Mouse (Mus musculus) midbrain, embryonic 14.5 days (tissue): ENCODE results near the gene Fubp1. TPM values are rescaled to one million over a fixed set of nuclear protein-coding genes. Genes with fewer than 3 reads are reported as not detected.

ENCODE experiments used
- ATAC-seq: fragments of 200-750 bp; cut with Nextera tagmentation; 2 replicates; pipeline ENCODE4 v1.8.0; 2017; ENCODE audit warnings: moderate number of reproducible peaks, moderate library complexity; ENCODE audit not compliant: low FRiP score, low TSS enrichment
- DNase-seq: peaks from one replicate; pipeline ENCODE4 v3.0.0-alpha.2; 2015
- H3K27ac ChIP-seq: fragments of 300-500 bp; sonication (generic); replicated peaks from 2 replicates; pipeline ENCODE4 v1.5.1; 2014; ENCODE audit warnings: mild to moderate bottlenecking, low read depth, low read length, moderate library complexity
- H3K27me3 ChIP-seq: fragments of 300-500 bp; sonication (generic); 2 replicates; pipeline ENCODE4 v1.6.1; 2014; ENCODE audit warnings: low read length, control low read depth, mixed read lengths; ENCODE audit not compliant: control insufficient read depth, insufficient read depth
- H3K36me3 ChIP-seq: fragments of 300-500 bp; sonication (generic); 2 replicates; pipeline ENCODE4 v1.6.1; 2014; ENCODE audit warnings: low read length, control low read depth; ENCODE audit not compliant: control insufficient read depth, insufficient read depth
- H3K4me1 ChIP-seq: fragments of 300-500 bp; sonication (generic); 2 replicates; pipeline ENCODE4 v1.6.1; 2014; ENCODE audit warnings: mild to moderate bottlenecking, antibody characterized with exemption, low read length, control low read depth; ENCODE audit not compliant: control insufficient read depth, insufficient read depth
- H3K4me2 ChIP-seq: fragments of 300-500 bp; sonication (generic); 2 replicates; pipeline ENCODE4 v1.6.1; 2014; ENCODE audit warnings: mild to moderate bottlenecking, low read length, moderate library complexity
- H3K4me3 ChIP-seq: fragments of 300-500 bp; sonication (generic); replicated peaks from 2 replicates; pipeline ENCODE4 v1.5.1; 2014; ENCODE audit warnings: low read depth, low read length
- H3K9ac ChIP-seq: fragments of 300-500 bp; sonication (generic); replicated peaks from 2 replicates; pipeline ENCODE4 v1.6.1; 2014; ENCODE audit warnings: mild to moderate bottlenecking, low read length, moderate library complexity
- H3K9me3 ChIP-seq: fragments of 300-500 bp; sonication (generic); 2 replicates; pipeline ENCODE4 v1.6.1; 2016; ENCODE audit warnings: low read length, control low read depth, mixed read lengths; ENCODE audit not compliant: control insufficient read depth
- WGBS: fragments of 180-500 bp; shearing (Covaris S2); extraction: QIAGEN DNeasy Blood & Tissue Kit; methylation state at CpG from one replicate; pipeline ENCODE4 v1.1.7; 2014; 5-methylcytosine and 5-hydroxymethylcytosine counted together
- polyA plus RNA-seq: library from polyadenylated mRNA; unstranded; fragments of >200 nt; fragmentation: Nextera tagmentation; extraction: Ambion mirVana; gene quantifications from 2 replicates; pipeline ENCODE4 v1.2.1, GENCODE M21; 2014

Fubp1 gene
- polyA plus RNA-seq, 1 experiment from 2014 or later, result 279 TPM

- H3K9ac ChIP-seq, result peak within 1 kb of the TSS; percentile 60
- peaks cover 19% of the 10 kb centered on the region for H3K27me3 ChIP-seq
- no peak for DNase-seq
- peaks cover 17% of the 10 kb centered on the region for H3K4me1 ChIP-seq
- H3K4me2 ChIP-seq, result peak within 1 kb of the TSS; percentile 98
- no peak; the same call in 1 of the 2 replicates for ATAC-seq
- peak within 1 kb of the TSS; percentile 49 for H3K4me3 ChIP-seq
- WGBS, result 4% methylated on average over 13 of the region's 13 CpGs
- H3K36me3 ChIP-seq, result no peaks in the 10 kb centered on the region
- H3K27ac ChIP-seq, result no peak within 1 kb of the TSS
- no peaks in the 10 kb centered on the region for H3K9me3 ChIP-seq
These were observed 55.8 kb downstream of the Fubp1 start, which contains the start of gene Nexn for GRCm38 (mm10) chr3:152266036-152266421. Gene Nexn, minus strand, starts transcription at chr3:152266350.

DNA sequence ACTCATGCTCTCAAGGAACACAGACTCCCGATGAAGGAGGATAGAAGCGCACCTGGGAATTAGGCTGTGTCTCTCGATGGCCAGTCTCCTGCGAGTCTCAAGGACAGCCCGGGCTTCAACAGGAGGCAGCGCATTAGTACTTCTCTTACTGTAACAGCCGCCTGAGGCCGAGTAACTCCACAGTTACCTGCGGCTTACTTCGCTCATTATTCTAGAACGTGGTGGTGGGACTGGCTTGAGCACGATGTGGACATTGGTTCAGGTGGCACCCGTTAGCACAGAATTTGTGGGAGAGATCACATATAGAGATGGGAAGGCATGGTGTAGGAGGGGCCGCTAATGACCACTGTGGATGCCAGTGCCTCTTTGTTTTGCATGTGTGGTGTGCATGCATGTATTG is 57.9 kb downstream of the Fubp1 start:
- Histone ChIP-seq H3K4me3 (no peak overlapping the region), H3K9ac (no peak overlapping the region), H3K9me3 (no peaks in the 10 kb centered on the region), H3K27ac (no peak overlapping the region), H3K27me3 (peaks cover 19% of the 10 kb centered on the region), H3K36me3 (no peaks in the 10 kb centered on the region), H3K4me1 (peaks cover 13% of the 10 kb centered on the region; the same call in 1 of the 2 replicates), H3K4me2 (no peak overlapping the region)
- ATAC-seq (no peak), DNase-seq (no peak)
- WGBS, result 91% methylated on average over 14 of the region's 14 CpGs

DNA sequence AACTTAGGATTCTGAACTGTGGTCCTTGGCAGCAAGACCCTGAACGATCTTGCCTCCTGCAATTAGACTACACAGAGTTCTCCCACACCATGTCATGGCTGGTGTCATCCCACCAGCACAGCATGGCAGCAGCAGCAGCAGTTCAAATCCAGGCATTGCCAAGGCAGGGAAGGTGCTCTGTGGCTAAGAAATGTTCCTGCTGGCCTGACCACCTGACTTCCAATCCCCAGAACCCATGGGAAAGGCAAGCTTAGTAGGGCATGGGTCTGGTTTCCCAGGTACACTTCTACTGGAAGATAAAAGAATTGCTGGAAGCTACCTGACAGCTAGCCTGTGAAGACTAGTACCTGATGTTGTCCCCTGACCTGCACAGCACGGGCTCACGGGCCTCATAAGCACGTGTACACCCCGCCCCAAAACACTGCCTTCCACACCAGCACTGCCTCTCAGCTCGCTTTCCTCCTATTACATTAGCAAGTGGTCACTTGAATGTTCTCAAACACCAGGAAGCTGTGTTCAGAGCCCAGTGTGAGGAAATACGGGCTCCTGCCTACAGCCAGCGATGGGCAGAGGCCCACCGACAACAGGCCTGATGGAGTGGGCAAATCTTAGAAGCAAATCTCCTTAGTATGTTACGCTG is 61.0 kb downstream of the Fubp1 start:
- no peak for DNase-seq
- H3K36me3 ChIP-seq, result peaks cover 8% of the 10 kb centered on the region
- peaks cover 5% of the 10 kb centered on the region; the same call in 1 of the 2 replicates for H3K27me3 ChIP-seq
- H3K9ac ChIP-seq, result no peak overlapping the region
- WGBS, result 90% methylated on average over 10 of the region's 10 CpGs
- no peak for ATAC-seq
- no peaks in the 10 kb centered on the region for H3K4me1 ChIP-seq
- no peak overlapping the region for H3K4me3 ChIP-seq
- H3K27ac ChIP-seq, result no peak overlapping the region
- H3K4me2 ChIP-seq, result no peak overlapping the region
- no peaks in the 10 kb centered on the region for H3K9me3 ChIP-seq

DNA sequence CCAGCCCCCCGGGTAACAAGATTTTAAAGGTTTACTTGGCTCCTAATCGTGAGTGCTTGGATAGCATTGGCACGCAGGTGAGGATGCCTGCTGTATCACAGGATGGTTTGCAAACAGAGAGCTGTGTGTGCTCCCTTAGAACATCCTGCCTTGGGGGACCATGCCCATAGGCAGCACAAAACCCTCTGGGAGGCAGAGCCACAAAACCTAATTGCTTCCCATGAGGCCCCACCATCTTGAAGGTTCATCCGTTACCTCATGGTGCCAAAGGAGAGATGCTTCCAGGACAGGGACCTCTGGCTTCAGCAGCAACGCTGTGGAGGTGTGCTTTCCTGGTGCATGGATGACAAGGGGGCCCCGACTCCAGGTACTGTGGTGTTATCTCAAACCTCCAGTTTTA is 61.7 kb downstream of the Fubp1 start:
- WGBS, result 87% methylated on average over 6 of the region's 6 CpGs
- H3K36me3 ChIP-seq, result peaks cover 14% of the 10 kb centered on the region
- H3K4me3 ChIP-seq, result no peak overlapping the region
- H3K27ac ChIP-seq, result no peak overlapping the region
- H3K27me3 ChIP-seq, result peaks cover 5% of the 10 kb centered on the region; the same call in 1 of the 2 replicates
- H3K9ac ChIP-seq, result no peak overlapping the region
- no peaks in the 10 kb centered on the region for H3K9me3 ChIP-seq
- no peak overlapping the region for H3K4me2 ChIP-seq
- H3K4me1 ChIP-seq, result no peaks in the 10 kb centered on the region
- DNase-seq, result no peak
- ATAC-seq, result no peak

DNA sequence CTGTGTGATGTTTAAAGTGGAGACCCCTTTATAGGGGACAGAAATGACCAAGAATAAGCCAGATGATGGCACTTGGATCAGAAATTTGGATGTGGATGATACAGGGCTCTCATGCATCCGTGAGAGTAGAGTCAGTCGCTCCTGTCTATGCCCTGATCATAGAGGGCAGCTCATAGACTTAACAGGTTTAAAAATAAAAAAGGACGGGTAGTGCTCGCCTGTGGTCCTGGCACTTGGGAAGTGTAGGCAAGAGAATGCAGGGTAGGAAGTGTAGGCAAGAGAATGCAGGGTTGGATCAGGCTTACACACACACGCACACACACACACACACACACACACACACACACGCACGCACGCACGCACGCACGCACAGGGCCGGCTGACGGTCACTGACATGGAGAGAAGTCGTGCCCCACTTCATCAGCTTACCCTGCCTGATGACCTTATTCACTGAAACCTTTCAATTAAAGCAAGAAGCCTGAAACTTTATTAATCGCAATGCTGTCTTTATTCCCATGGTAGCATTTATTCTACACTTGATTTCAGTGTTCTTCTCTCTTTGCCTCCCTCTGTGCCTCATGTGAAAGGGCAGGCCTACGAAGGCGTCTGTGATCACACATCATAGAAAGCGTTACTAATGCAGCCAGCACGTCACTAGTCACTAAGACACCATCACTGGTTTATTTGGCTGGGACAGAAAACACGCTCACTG is 62.9 kb downstream of the Fubp1 start:
- peak; percentile 36 for DNase-seq
- no peaks in the 10 kb centered on the region for H3K9me3 ChIP-seq
- H3K4me2 ChIP-seq, result no peak overlapping the region
- no peak overlapping the region for H3K9ac ChIP-seq
- H3K27me3 ChIP-seq, result no peaks in the 10 kb centered on the region
- H3K36me3 ChIP-seq, result peaks cover 19% of the 10 kb centered on the region
- no peaks in the 10 kb centered on the region for H3K4me1 ChIP-seq
- 67% methylated on average over 20 of the region's 20 CpGs for WGBS
- H3K27ac ChIP-seq, result no peak overlapping the region
- ATAC-seq, result no peak
- H3K4me3 ChIP-seq, result no peak overlapping the region

DNA sequence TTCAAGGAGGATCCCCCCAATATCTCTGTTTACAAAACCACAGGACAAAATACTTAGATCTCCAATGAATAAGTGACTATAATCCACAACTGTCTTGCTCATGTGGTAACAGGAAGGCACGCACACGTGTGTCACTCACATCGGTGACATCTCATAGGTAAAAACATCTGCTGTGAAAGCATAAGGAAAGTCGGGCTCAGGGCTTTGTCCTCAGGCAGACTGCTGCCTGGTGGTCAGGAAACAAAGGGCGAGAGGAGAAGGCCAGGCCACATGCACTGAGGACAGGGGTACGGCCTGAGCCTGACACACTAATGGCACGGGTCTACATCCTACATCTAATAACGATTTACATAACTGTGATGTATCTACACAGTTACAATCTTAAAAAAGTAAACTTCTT is 64.8 kb downstream of the Fubp1 start:
- WGBS, result 77% methylated on average over 8 of the region's 8 CpGs
- no peak for ATAC-seq

DNA sequence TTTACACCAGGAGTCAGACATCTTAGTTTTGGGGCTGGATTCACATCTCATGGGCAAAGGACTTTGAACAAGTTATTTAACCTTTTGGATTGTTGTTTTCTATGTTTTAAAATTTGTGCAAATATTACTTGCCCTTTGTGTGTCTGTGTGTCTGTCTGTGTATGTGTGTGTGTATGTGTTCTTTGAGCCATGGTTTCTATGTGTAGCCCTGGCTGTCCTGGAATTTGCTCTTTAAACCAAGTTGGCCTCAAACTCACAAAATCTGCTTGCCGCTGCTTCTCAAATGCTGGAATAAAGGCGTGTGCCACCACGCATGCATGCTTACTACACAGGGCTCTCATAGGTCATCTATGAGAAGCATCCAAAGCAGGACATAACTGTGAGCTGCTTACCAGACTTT is 66.7 kb downstream of the Fubp1 start:
- no peaks in the 10 kb centered on the region for H3K27me3 ChIP-seq
- H3K27ac ChIP-seq, result no peak overlapping the region
- peaks cover 33% of the 10 kb centered on the region for H3K36me3 ChIP-seq
- H3K4me2 ChIP-seq, result no peak overlapping the region
- no peaks in the 10 kb centered on the region for H3K4me1 ChIP-seq
- 94% methylated on average over 3 of the region's 3 CpGs for WGBS
- no peaks in the 10 kb centered on the region for H3K9me3 ChIP-seq
- no peak overlapping the region for H3K4me3 ChIP-seq
- DNase-seq (no peak), ATAC-seq (no peak)
- no peak overlapping the region for H3K9ac ChIP-seq

More for the DNA sequence above, 64.8 kb downstream of the Fubp1 start:
- no peaks in the 10 kb centered on the region for H3K9me3 ChIP-seq
- no peaks in the 10 kb centered on the region for H3K27me3 ChIP-seq
- H3K4me2 ChIP-seq, result no peak overlapping the region
- no peak overlapping the region for H3K4me3 ChIP-seq
- no peaks in the 10 kb centered on the region for H3K4me1 ChIP-seq
- no peak overlapping the region for H3K9ac ChIP-seq
- H3K27ac ChIP-seq, result no peak overlapping the region
- peaks cover 19% of the 10 kb centered on the region for H3K36me3 ChIP-seq
- no peak for DNase-seq

DNA sequence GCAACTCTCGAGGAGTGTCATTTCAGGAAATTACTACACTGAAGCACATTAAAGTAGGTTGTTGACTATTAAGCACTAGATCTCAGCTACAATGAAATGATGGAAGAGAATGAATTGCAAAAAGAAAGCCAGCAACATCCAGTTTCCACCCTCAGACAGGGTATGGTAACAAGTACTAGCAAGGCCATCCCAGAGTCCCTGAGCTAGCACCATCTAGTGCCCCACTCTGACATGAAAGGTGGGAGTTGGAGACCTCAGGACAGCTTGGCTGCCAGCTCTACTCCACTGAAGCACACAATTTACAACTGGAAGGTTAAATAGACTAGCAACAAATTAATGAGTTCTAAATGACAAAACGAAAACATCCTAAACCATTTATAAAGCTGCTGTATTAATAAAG is 67.7 kb downstream of the Fubp1 start:
- Histone ChIP-seq H3K4me1 (no peaks in the 10 kb centered on the region), H3K9ac (no peak overlapping the region), H3K4me2 (no peak overlapping the region), H3K36me3 (peaks cover 43% of the 10 kb centered on the region), H3K4me3 (no peak overlapping the region), H3K9me3 (no peaks in the 10 kb centered on the region), H3K27me3 (no peaks in the 10 kb centered on the region), H3K27ac (no peak overlapping the region)
- no peak for DNase-seq
- WGBS, result 90% methylated on average over 2 of the region's 2 CpGs
- ATAC-seq, result no peak

DNA sequence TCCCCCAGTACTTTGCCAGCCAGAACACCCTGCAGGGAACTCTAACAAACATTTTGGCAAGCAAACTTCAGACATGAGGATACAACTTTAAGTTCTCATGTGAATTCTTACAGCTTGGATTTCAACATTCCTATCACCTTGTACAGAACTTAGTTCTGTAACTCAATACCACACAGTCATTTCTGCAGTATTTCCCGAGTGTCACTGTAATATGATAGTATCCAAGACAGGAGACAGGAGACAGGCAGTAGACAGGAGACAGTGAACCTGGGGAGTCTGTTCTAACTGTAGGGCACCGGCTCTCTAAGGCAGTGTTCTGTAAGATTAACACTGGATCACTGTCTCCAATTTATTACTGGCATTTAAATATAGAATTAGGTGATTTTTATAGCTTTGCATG is 68.2 kb downstream of the Fubp1 start:
- ATAC-seq, result no peak
- H3K36me3 ChIP-seq, result peaks cover 48% of the 10 kb centered on the region
- DNase-seq, result no peak

More for the DNA sequence above, 68.2 kb downstream of the Fubp1 start:
- Histone ChIP-seq H3K27me3 (no peaks in the 10 kb centered on the region), H3K4me3 (no peak overlapping the region), H3K27ac (no peak overlapping the region), H3K4me1 (no peaks in the 10 kb centered on the region), H3K4me2 (no peak overlapping the region), H3K9ac (no peak overlapping the region), H3K9me3 (no peaks in the 10 kb centered on the region)
- 88% methylated on average over 2 of the region's 2 CpGs for WGBS
